Mouse (Mus musculus) ES-E14 (cell line): Measurements from ENCODE around the gene Dcaf5.

Experiments
- CHD2 ChIP-seq: IDR thresholded peaks from 2 replicates; pipeline ENCODE4 v1.6.1; 2014; ENCODE audit warnings: mild to moderate bottlenecking, low read depth, low read length, inconsistent platforms
- HCFC1 ChIP-seq: IDR thresholded peaks from 2 replicates; pipeline ENCODE4 v1.6.1; 2012; ENCODE audit warnings: low read length, inconsistent platforms, borderline replicate concordance; ENCODE audit not compliant: insufficient read depth
- ZC3H11A ChIP-seq: IDR thresholded peaks from 2 replicates; pipeline ENCODE4 v1.6.1; 2012; ENCODE audit warnings: low read depth, mild to moderate bottlenecking, inconsistent platforms, low read length, borderline replicate concordance
- ZNF384 ChIP-seq: IDR thresholded peaks from 2 replicates; pipeline ENCODE4 v1.6.1; 2012; ENCODE audit warnings: low read depth, low read length, inconsistent platforms

GRCm38 (mm10) chr12:80290483-80290882, 145.9 kb downstream of the Dcaf5 start:
- no peak for TF ChIP-seq ZNF384
- no peak for TF ChIP-seq ZC3H11A
- no peak for TF ChIP-seq HCFC1
- TF ChIP-seq CHD2: no peak
